In genomic region chr4:88727324-88727723, GRCm38 (mm10) we compare ENCODE assay signal across 9 mouse cellular contexts. TPM values are rescaled to one million over a fixed set of nuclear protein-coding genes. Genes with fewer than 3 reads are reported as not detected.
DNase-seq lines count a peak whose midpoint lies in the region; ATAC-seq and TF ChIP-seq lines count a peak whose summit lies in the region.
"Had no signal": no experiment of that assay in that cellular context is flagged by ENCODE, and none has a peak within 500 bp of the region (broad histone marks: within the 10 kb centered on the region; RNA-seq: fewer than 3 reads in every experiment).

No protein-coding gene starts in this region.

- H3K36me3 ChIP-seq in midbrain, postnatal 0 days (ENCODE audit: insufficient read depth, low read length), result no peaks in the 10 kb centered on the region
- H3K36me3 ChIP-seq in midbrain, embryonic 15.5 days (replicated peaks), result no peaks in the 10 kb centered on the region
- no peaks in the 10 kb centered on the region for H3K36me3 ChIP-seq in kidney, postnatal 0 days (ENCODE audit: insufficient read depth, low read length)
- H3K36me3 ChIP-seq in hindbrain, embryonic 11.5 days (ENCODE audit: control insufficient read depth, insufficient read depth, low read length), result no peaks in the 10 kb centered on the region
- H3K36me3 ChIP-seq: embryonic facial prominence, embryonic 12.5 days had no signal

- no peaks in the 10 kb centered on the region for H3K4me1 ChIP-seq in midbrain, postnatal 0 days (ENCODE audit: insufficient read depth, low read length)
- no peaks in the 10 kb centered on the region for H3K4me1 ChIP-seq in midbrain, embryonic 15.5 days
- H3K4me1 ChIP-seq in bone marrow, adult 2 months (ENCODE audit: control insufficient read depth, insufficient read depth, low read length), result no peaks in the 10 kb centered on the region; the same call in 1 of the 2 replicates
- H3K4me1 ChIP-seq in kidney, postnatal 0 days (replicated peaks; ENCODE audit: insufficient read depth, low read length), result no peaks in the 10 kb centered on the region
- H3K4me1 ChIP-seq in hindbrain, embryonic 11.5 days (replicated peaks; ENCODE audit: control insufficient read depth, insufficient read depth, low read length), result no peaks in the 10 kb centered on the region
- H3K4me1 ChIP-seq: embryonic facial prominence, embryonic 12.5 days had no signal

- no peak overlapping the region for H3K4me2 ChIP-seq in midbrain, postnatal 0 days (ENCODE audit: low read depth, low read length, poor library complexity, severe bottlenecking)
- H3K4me2 ChIP-seq in midbrain, embryonic 15.5 days, result no peak overlapping the region
- no peak overlapping the region for H3K4me2 ChIP-seq in kidney, postnatal 0 days (ENCODE audit: low read length)
- no peak overlapping the region for H3K4me2 ChIP-seq in hindbrain, embryonic 11.5 days (replicated peaks; ENCODE audit: low read depth, low read length)
- H3K4me2 ChIP-seq: embryonic facial prominence, embryonic 12.5 days had no signal

- no peaks in the 10 kb centered on the region for H3K27me3 ChIP-seq in midbrain, postnatal 0 days (ENCODE audit: insufficient read depth, low read length)
- no peaks in the 10 kb centered on the region for H3K27me3 ChIP-seq in midbrain, embryonic 15.5 days (replicated peaks)
- no peaks in the 10 kb centered on the region for H3K27me3 ChIP-seq in kidney, postnatal 0 days (ENCODE audit: insufficient read depth, low read length)
- no peaks in the 10 kb centered on the region for H3K27me3 ChIP-seq in hindbrain, embryonic 11.5 days (ENCODE audit: control insufficient read depth, insufficient read depth, low read length)
- H3K27me3 ChIP-seq: embryonic facial prominence, embryonic 12.5 days had no signal

- no peaks in the 10 kb centered on the region for H3K9me3 ChIP-seq in midbrain, postnatal 0 days (ENCODE audit: low read length)
- H3K9me3 ChIP-seq in midbrain, embryonic 15.5 days, result no peaks in the 10 kb centered on the region
- no peaks in the 10 kb centered on the region for H3K9me3 ChIP-seq in kidney, postnatal 0 days (replicated peaks; ENCODE audit: low read length)
- no peaks in the 10 kb centered on the region for H3K9me3 ChIP-seq in hindbrain, embryonic 11.5 days (ENCODE audit: control insufficient read depth, low read length)
- H3K9me3 ChIP-seq: embryonic facial prominence, embryonic 12.5 days had no signal

- TF ChIP-seq POLR2A in bone marrow, adult 2 months (IDR thresholded peaks at IDR 0.05; ENCODE audit: borderline replicate concordance, control insufficient read depth, low read depth, low read length), result no peak

- no peak overlapping the region for H3K4me3 ChIP-seq in midbrain, postnatal 0 days (ENCODE audit: low read depth, low read length)
- no peak overlapping the region for H3K4me3 ChIP-seq in midbrain, embryonic 15.5 days
- no peak overlapping the region for H3K4me3 ChIP-seq in bone marrow, adult 2 months (replicated peaks; ENCODE audit: control insufficient read depth, low read depth, low read length)
- H3K4me3 ChIP-seq in kidney, postnatal 0 days (replicated peaks; ENCODE audit: low read depth, low read length), result no peak overlapping the region
- no peak overlapping the region for H3K4me3 ChIP-seq in hindbrain, embryonic 11.5 days (ENCODE audit: low read depth, low read length)
- H3K4me3 ChIP-seq: embryonic facial prominence, embryonic 12.5 days had no signal

- 4% methylated on average over 1 of the region's 1 CpGs for WGBS in midbrain, postnatal 0 days
- WGBS in midbrain, embryonic 15.5 days, result 0% methylated on average over 1 of the region's 1 CpGs
- 0% methylated on average over 1 of the region's 1 CpGs for WGBS in bone marrow, adult 2 months
- 0% methylated on average over 1 of the region's 1 CpGs for WGBS in kidney, postnatal 0 days
- 0% methylated on average over 1 of the region's 1 CpGs for WGBS in hindbrain, embryonic 11.5 days

- peak; percentile 14 for DNase-seq in midbrain, postnatal 0 days (ENCODE audit: low spot score)
- DNase-seq in kidney, postnatal 0 days (ENCODE audit: low spot score), result peak; percentile 81
- no peak for DNase-seq in hindbrain, embryonic 11.5 days (ENCODE audit: low spot score)

- no peak overlapping the region for H3K27ac ChIP-seq in midbrain, postnatal 0 days (ENCODE audit: low read depth, low read length)
- H3K27ac ChIP-seq in midbrain, embryonic 15.5 days, result no peak overlapping the region
- no peak overlapping the region for H3K27ac ChIP-seq in bone marrow, adult 2 months (ENCODE audit: control insufficient read depth, insufficient read depth, low read depth, low read length, poor library complexity)
- no peak overlapping the region for H3K27ac ChIP-seq in kidney, postnatal 0 days
- no peak overlapping the region for H3K27ac ChIP-seq in hindbrain, embryonic 11.5 days (ENCODE audit: low read depth, low read length)
- H3K27ac ChIP-seq: embryonic facial prominence, embryonic 12.5 days had no signal

- peak; percentile 58 for TF ChIP-seq CTCF in midbrain, postnatal 0 days (IDR thresholded peaks at IDR 0.05)
- TF ChIP-seq CTCF in bone marrow, adult 2 months (IDR thresholded peaks at IDR 0.05; ENCODE audit: control insufficient read depth, insufficient read depth, low read length), result peak; percentile 62
- TF ChIP-seq CTCF in kidney, postnatal 0 days (IDR thresholded peaks at IDR 0.05; ENCODE audit: low read depth), result peak; percentile 79

- H3K9ac ChIP-seq in midbrain, postnatal 0 days (replicated peaks; ENCODE audit: low read length, poor library complexity, severe bottlenecking), result no peak overlapping the region
- no peak overlapping the region for H3K9ac ChIP-seq in midbrain, embryonic 15.5 days
- no peak overlapping the region for H3K9ac ChIP-seq in kidney, postnatal 0 days (ENCODE audit: low read depth, low read length)
- H3K9ac ChIP-seq in hindbrain, embryonic 11.5 days (ENCODE audit: low read depth, low read length), result no peak overlapping the region
- H3K9ac ChIP-seq: embryonic facial prominence, embryonic 12.5 days had no signal

- ATAC-seq in midbrain, postnatal 0 days (ENCODE audit: low FRiP score), result no peak
- ATAC-seq in midbrain, embryonic 15.5 days (replicated peaks), result no peak
- 0 out of 2 replicates have a peak, but pooled peaks have one; percentile 55 for ATAC-seq in kidney, postnatal 0 days (replicated peaks; ENCODE audit: low FRiP score, low read depth)
- ATAC-seq in megakaryocyte progenitor cell, adult 5-6 weeks (replicated peaks; ENCODE audit: poor library complexity), result peak; percentile 89
- ATAC-seq in hindbrain, embryonic 11.5 days (ENCODE audit: low FRiP score), result no peak
- no peak for ATAC-seq in erythroid progenitor cell, adult 5-6 weeks (replicated peaks; ENCODE audit: low FRiP score, poor library complexity, severe bottlenecking)

RNA-seq across cellular contexts. Expression of gene Klhl9, which starts 5.1 kb away (rescaled TPM):
- total RNA-seq in midbrain, postnatal 0 days (2014; rRNA removed), result 148 and 172 TPM in 2 replicates
- polyA plus RNA-seq in midbrain, postnatal 0 days (2015; fragmentation: Nextera tagmentation; extraction: Ambion mirVana), result 77.6 and 82.5 TPM in 2 replicates
- 112 and 117 TPM in 2 replicates for polyA plus RNA-seq in midbrain, embryonic 15.5 days (2015; fragmentation: Nextera tagmentation; extraction: Ambion mirVana)
- 10.8 and 18.3 TPM in 2 replicates for polyA plus RNA-seq in bone marrow, adult 2 months (2011; ENCODE audit: insufficient read depth, insufficient read length, low replicate concordance, missing spikeins)
- 84.2 and 86.5 TPM in 2 replicates for polyA plus RNA-seq in kidney, postnatal 0 days (2015; fragmentation: Nextera tagmentation; extraction: Ambion mirVana)
- 48.8 and 49.8 TPM in 2 replicates for total RNA-seq in megakaryocyte progenitor cell, adult 5-6 weeks (2015)
- total RNA-seq in megakaryocyte progenitor cell, adult 5-6 weeks (2017), result 70.2 and 85.6 TPM in 2 replicates
- 136 and 150 TPM in 2 replicates for polyA plus RNA-seq in hindbrain, embryonic 11.5 days (2014; fragmentation: Nextera tagmentation; extraction: Ambion mirVana)
- 20.1 and 22.0 TPM in 2 replicates for total RNA-seq in erythroid progenitor cell, adult 5-6 weeks (2015; ENCODE audit: low replicate concordance)
- 21.1 and 31.8 TPM in 2 replicates for total RNA-seq in erythroid progenitor cell, adult 5-6 weeks (2017; ENCODE audit: low replicate concordance)

RNA-seq across cellular contexts. Expression of gene Gm26566, which starts 5.7 kb away (rescaled TPM):
- total RNA-seq in midbrain, postnatal 0 days (2014; rRNA removed), result 0.71 TPM in 1 of 2 replicates, not detected in the other
- polyA plus RNA-seq in midbrain, postnatal 0 days (2015; fragmentation: Nextera tagmentation; extraction: Ambion mirVana), result 0.49 and 1.3 TPM in 2 replicates
- 1.2 and 1.6 TPM in 2 replicates for polyA plus RNA-seq in midbrain, embryonic 15.5 days (2015; fragmentation: Nextera tagmentation; extraction: Ambion mirVana)
- polyA plus RNA-seq in bone marrow, adult 2 months (2011; ENCODE audit: insufficient read depth, insufficient read length, low replicate concordance, missing spikeins), result not detected in 2 replicates
- polyA plus RNA-seq in kidney, postnatal 0 days (2015; fragmentation: Nextera tagmentation; extraction: Ambion mirVana), result 0.38 and 0.49 TPM in 2 replicates
- 0.56 TPM in 1 of 2 replicates, not detected in the other for total RNA-seq in megakaryocyte progenitor cell, adult 5-6 weeks (2015)
- 1.2 and 1.5 TPM in 2 replicates for total RNA-seq in megakaryocyte progenitor cell, adult 5-6 weeks (2017)
- polyA plus RNA-seq in hindbrain, embryonic 11.5 days (2014; fragmentation: Nextera tagmentation; extraction: Ambion mirVana), result 0.77 and 1.2 TPM in 2 replicates
- not detected in 2 replicates for total RNA-seq in erythroid progenitor cell, adult 5-6 weeks (2015; ENCODE audit: low replicate concordance)
- 0.51 TPM in 1 of 2 replicates, not detected in the other for total RNA-seq in erythroid progenitor cell, adult 5-6 weeks (2017; ENCODE audit: low replicate concordance)

RNA-seq across cellular contexts. Expression of gene Gm13271, which starts 27.3 kb away (rescaled TPM):
- not detected in 2 replicates for total RNA-seq in midbrain, postnatal 0 days (2014; rRNA removed)
- not detected in 2 replicates for polyA plus RNA-seq in midbrain, postnatal 0 days (2015; fragmentation: Nextera tagmentation; extraction: Ambion mirVana)
- polyA plus RNA-seq in midbrain, embryonic 15.5 days (2015; fragmentation: Nextera tagmentation; extraction: Ambion mirVana), result not detected in 2 replicates
- polyA plus RNA-seq in bone marrow, adult 2 months (2011; ENCODE audit: insufficient read depth, insufficient read length, low replicate concordance, missing spikeins), result not detected in 2 replicates
- polyA plus RNA-seq in kidney, postnatal 0 days (2015; fragmentation: Nextera tagmentation; extraction: Ambion mirVana), result 0.29 TPM in 1 of 2 replicates, not detected in the other
- not detected in 2 replicates for total RNA-seq in megakaryocyte progenitor cell, adult 5-6 weeks (2015)
- not detected in 2 replicates for total RNA-seq in megakaryocyte progenitor cell, adult 5-6 weeks (2017)
- not detected in 2 replicates for polyA plus RNA-seq in hindbrain, embryonic 11.5 days (2014; fragmentation: Nextera tagmentation; extraction: Ambion mirVana)
- total RNA-seq in erythroid progenitor cell, adult 5-6 weeks (2015; ENCODE audit: low replicate concordance), result not detected in 2 replicates
- total RNA-seq in erythroid progenitor cell, adult 5-6 weeks (2017; ENCODE audit: low replicate concordance), result not detected in 2 replicates
- polyA plus RNA-seq: embryonic facial prominence, embryonic 12.5 days; lung, embryonic 16.5 days had no signal

RNA-seq across cellular contexts. Expression of gene Gm13283, which starts 32.6 kb away (rescaled TPM):
- total RNA-seq in midbrain, postnatal 0 days (2014; rRNA removed), result not detected in 2 replicates
- polyA plus RNA-seq in midbrain, postnatal 0 days (2015; fragmentation: Nextera tagmentation; extraction: Ambion mirVana), result not detected in 2 replicates
- polyA plus RNA-seq in midbrain, embryonic 15.5 days (2015; fragmentation: Nextera tagmentation; extraction: Ambion mirVana), result not detected in 2 replicates
- polyA plus RNA-seq in bone marrow, adult 2 months (2011; ENCODE audit: insufficient read depth, insufficient read length, low replicate concordance, missing spikeins), result not detected in 2 replicates
- 0.49 and 0.71 TPM in 2 replicates for polyA plus RNA-seq in kidney, postnatal 0 days (2015; fragmentation: Nextera tagmentation; extraction: Ambion mirVana)
- total RNA-seq in megakaryocyte progenitor cell, adult 5-6 weeks (2015), result not detected in 2 replicates
- total RNA-seq in megakaryocyte progenitor cell, adult 5-6 weeks (2017), result 0.67 and 0.68 TPM in 2 replicates
- 0.20 and 0.32 TPM in 2 replicates for polyA plus RNA-seq in hindbrain, embryonic 11.5 days (2014; fragmentation: Nextera tagmentation; extraction: Ambion mirVana)
- total RNA-seq in erythroid progenitor cell, adult 5-6 weeks (2015; ENCODE audit: low replicate concordance), result not detected in 2 replicates
- total RNA-seq in erythroid progenitor cell, adult 5-6 weeks (2017; ENCODE audit: low replicate concordance), result not detected in 2 replicates

RNA-seq across cellular contexts. Expression of gene Ifnab, which starts 36.2 kb away (rescaled TPM):
- total RNA-seq in midbrain, postnatal 0 days (2014; rRNA removed), result not detected in 2 replicates
- polyA plus RNA-seq in midbrain, postnatal 0 days (2015; fragmentation: Nextera tagmentation; extraction: Ambion mirVana), result not detected in 2 replicates
- polyA plus RNA-seq in midbrain, embryonic 15.5 days (2015; fragmentation: Nextera tagmentation; extraction: Ambion mirVana), result not detected in 2 replicates
- polyA plus RNA-seq in bone marrow, adult 2 months (2011; ENCODE audit: insufficient read depth, insufficient read length, low replicate concordance, missing spikeins), result not detected in 2 replicates
- not detected in 2 replicates for polyA plus RNA-seq in kidney, postnatal 0 days (2015; fragmentation: Nextera tagmentation; extraction: Ambion mirVana)
- total RNA-seq in megakaryocyte progenitor cell, adult 5-6 weeks (2015), result not detected in 2 replicates
- total RNA-seq in megakaryocyte progenitor cell, adult 5-6 weeks (2017), result not detected in 2 replicates
- not detected in 2 replicates for polyA plus RNA-seq in hindbrain, embryonic 11.5 days (2014; fragmentation: Nextera tagmentation; extraction: Ambion mirVana)
- not detected in 2 replicates for total RNA-seq in erythroid progenitor cell, adult 5-6 weeks (2015; ENCODE audit: low replicate concordance)
- total RNA-seq in erythroid progenitor cell, adult 5-6 weeks (2017; ENCODE audit: low replicate concordance), result not detected in 2 replicates
- polyA plus RNA-seq: embryonic facial prominence, embryonic 12.5 days; lung, embryonic 16.5 days had no signal

Comparison
In these comparisons a context has a peak if more than half of its experiments do, and no peak if none do; other contexts are left out.
1. ATAC-seq: peak in kidney, postnatal 0 days (single experiment) and megakaryocyte progenitor cell, adult 5-6 weeks (single experiment); none in midbrain, postnatal 0 days (single experiment), midbrain, embryonic 15.5 days (single experiment), hindbrain, embryonic 11.5 days (single experiment) and erythroid progenitor cell, adult 5-6 weeks (single experiment).
2. Peak in every context shown above with its lines, with median percentiles within 50 percentile points of each other: CTCF ChIP-seq.